Mouse (Mus musculus): ENCODE data around the gene Abhd14b. TPM values are rescaled to one million over a fixed set of nuclear protein-coding genes. Genes with fewer than 3 reads are reported as not detected.

Abhd14b gene
- polyA plus RNA-seq, 2 experiments = 17.3 to 24.9 TPM

- Histone ChIP-seq H3K27me3 (ENCODE audit: control insufficient read depth, insufficient read depth, low read length) (peaks cover 20% of the 10 kb centered on the region), H3K4me3 (ENCODE audit: insufficient read depth in 1 of 2, low read depth in 2 of 2, low read length in 2 of 2) (no peak overlapping the region), H3K9me3 (ENCODE audit: control insufficient read depth, low read length) (no peaks in the 10 kb centered on the region), H3K9ac (replicated peaks) (no peak overlapping the region), H3K36me3 (replicated peaks; ENCODE audit: control insufficient read depth, insufficient read depth, low read depth) (no peaks in the 10 kb centered on the region), H3K27ac (no peak overlapping the region), H3K4me2 (ENCODE audit: low read depth) (no peak overlapping the region), H3K4me1 (replicated peaks; ENCODE audit: control insufficient read depth in 2 of 2, insufficient read depth in 2 of 2, low read length in 1 of 2) (no peaks in the 10 kb centered on the region)
- WGBS (ENCODE audit: insufficient replicate concordance) = 84% methylated on average over 12 of the region's 12 CpGs
- TF ChIP-seq CTCF (IDR thresholded peaks at IDR 0.05; ENCODE audit: low read depth) (no peak), EP300 (IDR thresholded peaks at IDR 0.05; ENCODE audit: low read depth) (no peak)
- DNase-seq (ENCODE audit: low read depth in 3 of 3, low spot score in 3 of 3) (no peak), ATAC-seq (ENCODE audit: insufficient read depth) (no peak)
These were observed 15.2 kb downstream of the Abhd14b start for GRCm38 (mm10) chr9:106462430-106462800.

- TF ChIP-seq EP300 (IDR thresholded peaks at IDR 0.05; ENCODE audit: low read depth) (no peak), CTCF (IDR thresholded peaks at IDR 0.05; ENCODE audit: low read depth) (no peak)
- H3K27ac ChIP-seq = no peak overlapping the region
These were observed 16.1 kb downstream of the Abhd14b start for GRCm38 (mm10) chr9:106463122-106464063.

GRCm38 (mm10) chr9:106464751-106465541 lies 17.7 kb downstream of the Abhd14b start:
- H3K9ac ChIP-seq (replicated peaks) = no peak overlapping the region
- WGBS (ENCODE audit: insufficient replicate concordance) = 3% methylated on average over 98 of the region's 99 CpGs
- no peak for DNase-seq (ENCODE audit: low read depth in 3 of 3, low spot score in 3 of 3)
- H3K4me2 ChIP-seq (ENCODE audit: low read depth) = peak overlapping the region; percentile 66
- H3K9me3 ChIP-seq (ENCODE audit: control insufficient read depth, low read length) = no peaks in the 10 kb centered on the region
- peak overlapping the region; percentile 19 to 48; a peak in 3 of 4 replicates for H3K4me3 ChIP-seq (ENCODE audit: insufficient read depth in 1 of 2, low read depth in 2 of 2, low read length in 2 of 2)
- no peak for TF ChIP-seq EP300 (IDR thresholded peaks at IDR 0.05; ENCODE audit: low read depth)
- H3K27me3 ChIP-seq (ENCODE audit: control insufficient read depth, insufficient read depth, low read length) = peaks cover 20% of the 10 kb centered on the region
- peak; percentile 34; the same call in 1 of the 2 replicates for ATAC-seq (ENCODE audit: insufficient read depth)
- H3K27ac ChIP-seq = no peak overlapping the region
- H3K36me3 ChIP-seq (replicated peaks; ENCODE audit: control insufficient read depth, insufficient read depth, low read depth) = no peaks in the 10 kb centered on the region
- no peaks in the 10 kb centered on the region for H3K4me1 ChIP-seq (replicated peaks; ENCODE audit: control insufficient read depth in 2 of 2, insufficient read depth in 2 of 2, low read length in 1 of 2)

More at GRCm38 (mm10) chr9:106463122-106464063, 16.1 kb downstream of the Abhd14b start:
- Histone ChIP-seq H3K9ac (replicated peaks) (no peak overlapping the region), H3K4me2 (ENCODE audit: low read depth) (no peak overlapping the region), H3K9me3 (ENCODE audit: control insufficient read depth, low read length) (no peaks in the 10 kb centered on the region), H3K36me3 (replicated peaks; ENCODE audit: control insufficient read depth, insufficient read depth, low read depth) (no peaks in the 10 kb centered on the region), H3K27me3 (ENCODE audit: control insufficient read depth, insufficient read depth, low read length) (peaks cover 20% of the 10 kb centered on the region), H3K4me1 (replicated peaks; ENCODE audit: control insufficient read depth in 2 of 2, insufficient read depth in 2 of 2, low read length in 1 of 2) (no peaks in the 10 kb centered on the region), H3K4me3 (ENCODE audit: insufficient read depth in 1 of 2, low read depth in 2 of 2, low read length in 2 of 2) (no peak overlapping the region)
- DNase-seq (ENCODE audit: low read depth in 3 of 3, low spot score in 3 of 3) = no peak
- WGBS (ENCODE audit: insufficient replicate concordance) = 77% methylated on average over 21 of the region's 21 CpGs
- no peak for ATAC-seq (ENCODE audit: insufficient read depth)

- Histone ChIP-seq H3K27me3 (ENCODE audit: control insufficient read depth, insufficient read depth, low read length) (peaks cover 20% of the 10 kb centered on the region), H3K4me1 (replicated peaks; ENCODE audit: control insufficient read depth in 2 of 2, insufficient read depth in 2 of 2, low read length in 1 of 2) (no peaks in the 10 kb centered on the region), H3K27ac (no peak within 1 kb of the TSS), H3K4me3 (ENCODE audit: insufficient read depth in 1 of 2, low read depth in 2 of 2, low read length in 2 of 2) (peak within 1 kb of the TSS; percentile 19 to 48; a peak in 3 of 4 replicates), H3K9me3 (ENCODE audit: control insufficient read depth, low read length) (no peaks in the 10 kb centered on the region), H3K36me3 (replicated peaks; ENCODE audit: control insufficient read depth, insufficient read depth, low read depth) (no peaks in the 10 kb centered on the region), H3K9ac (replicated peaks) (no peak within 1 kb of the TSS), H3K4me2 (ENCODE audit: low read depth) (peak within 1 kb of the TSS; percentile 66)
- 26% methylated on average over 26 of the region's 26 CpGs for WGBS (ENCODE audit: insufficient replicate concordance)
- no peak for DNase-seq (ENCODE audit: low read depth in 3 of 3, low spot score in 3 of 3)
- TF ChIP-seq CTCF (IDR thresholded peaks at IDR 0.05; ENCODE audit: low read depth) = no peak
- no peak for TF ChIP-seq EP300 (IDR thresholded peaks at IDR 0.05; ENCODE audit: low read depth)
- no peak for ATAC-seq (ENCODE audit: insufficient read depth)
These were observed 18.4 kb downstream of the Abhd14b start, which contains the start of gene Gpr62 for GRCm38 (mm10) chr9:106465571-106466200. Gpr62 (minus strand) TSS chr9:106465938.

All from liver, embryonic 14.5 days (tissue).